Mouse (Mus musculus) midbrain, postnatal 0 days (tissue): ENCODE measurements around the gene Tspan4. TPM values are rescaled to one million over a fixed set of nuclear protein-coding genes. Genes with fewer than 3 reads are reported as not detected.
A peak's percentile ranks its signal among the peaks of the same experiment; 100 is the strongest.

Source experiments
- ATAC-seq: fragments of 200-750 bp; cut with Nextera tagmentation; 2 replicates; pipeline ENCODE4 v1.8.0; 2017; ENCODE audit warnings: moderate number of reproducible peaks, mild to moderate bottlenecking, moderate TSS enrichment, moderate library complexity; ENCODE audit not compliant: low FRiP score
- DNase-seq: peaks from one replicate; pipeline ENCODE4 v3.0.0-alpha.2; 2015; ENCODE audit warnings: low spot score
- H3K27ac ChIP-seq: fragments of 300-500 bp; sonication (generic); 2 replicates; pipeline ENCODE4 v1.5.1; 2014; ENCODE audit warnings: low read depth, mild to moderate bottlenecking, low read length, mixed read lengths
- H3K27me3 ChIP-seq: fragments of 300-500 bp; sonication (generic); 2 replicates; pipeline ENCODE4 v1.6.1; 2014; ENCODE audit warnings: low read length, control low read depth, mixed read lengths; ENCODE audit not compliant: insufficient read depth
- H3K36me3 ChIP-seq: fragments of 300-500 bp; sonication (generic); 2 replicates; pipeline ENCODE4 v1.6.1; 2014; ENCODE audit warnings: low read length, control low read depth, mixed read lengths; ENCODE audit not compliant: insufficient read depth
- H3K4me1 ChIP-seq: fragments of 300-500 bp; sonication (generic); 2 replicates; pipeline ENCODE4 v1.6.1; 2014; ENCODE audit warnings: mild to moderate bottlenecking, control low read depth, antibody characterized with exemption, low read length, mixed read lengths; ENCODE audit not compliant: insufficient read depth
- H3K4me2 ChIP-seq: fragments of 300-500 bp; sonication (generic); 2 replicates; pipeline ENCODE4 v1.6.1; 2014; ENCODE audit warnings: low read depth, mild to moderate bottlenecking, low read length, mixed read lengths; ENCODE audit not compliant: poor library complexity, severe bottlenecking
- H3K4me3 ChIP-seq: fragments of 300-500 bp; sonication (generic); 2 replicates; pipeline ENCODE4 v1.5.1; 2014; ENCODE audit warnings: low read depth, mild to moderate bottlenecking, low read length, moderate library complexity
- H3K9ac ChIP-seq: fragments of 300-500 bp; sonication (generic); replicated peaks from 2 replicates; pipeline ENCODE4 v1.6.1; 2014; ENCODE audit warnings: mild to moderate bottlenecking, low read length, moderate library complexity, mixed read lengths; ENCODE audit not compliant: poor library complexity, severe bottlenecking
- H3K9me3 ChIP-seq: fragments of 300-500 bp; sonication (generic); 2 replicates; pipeline ENCODE4 v1.6.1; 2016; ENCODE audit warnings: low read length, control low read depth
- CTCF ChIP-seq: IDR thresholded peaks from 2 replicates; pipeline ENCODE4 v1.5.1; 2016; ENCODE audit warnings: antibody characterized with exemption, mild to moderate bottlenecking
- WGBS: fragments of 180-500 bp; shearing (Covaris S2); extraction: QIAGEN DNeasy Blood & Tissue Kit; methylation state at CpG from one replicate; pipeline ENCODE4 v1.1.7; 2014; 5-methylcytosine and 5-hydroxymethylcytosine counted together
- polyA plus RNA-seq: library from polyadenylated mRNA; unstranded; fragments of >200 nt; fragmentation: Nextera tagmentation; extraction: Ambion mirVana; gene quantifications from 2 replicates; pipeline ENCODE4 v1.2.1, GENCODE M21; 2015
- total RNA-seq: library from RNA; depleted of rRNA; stranded (reverse); fragments of >200 nt; gene quantifications from 2 replicates; pipeline ENCODE4 v1.2.3, GENCODE M21; 2014

The Tspan4 gene
- total and polyA plus RNA-seq, 2 experiments from 2014 or later = 68.1 to 94.8 TPM

DNA sequence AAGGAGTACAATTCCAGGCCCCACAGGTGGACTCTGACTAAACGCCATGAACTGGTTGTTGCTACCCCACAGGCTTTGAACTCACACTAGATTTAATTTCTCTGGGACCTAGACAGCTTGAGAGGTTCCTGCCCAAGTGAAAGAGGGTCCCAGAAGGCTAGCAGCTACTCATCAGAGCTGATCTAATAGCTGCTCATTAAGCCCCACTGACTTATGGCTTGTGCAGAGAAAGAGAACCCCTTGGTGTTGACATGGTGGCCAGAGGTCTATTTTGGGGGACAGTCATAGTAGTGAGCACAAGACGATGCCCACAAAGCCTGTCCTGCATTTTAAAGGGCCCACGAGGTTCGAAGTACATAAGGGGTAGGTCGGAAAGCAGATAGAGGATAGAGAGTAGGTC lies 880 bp upstream of the Tspan4 start:
- ATAC-seq = no peak
- DNase-seq = no peak
- Histone ChIP-seq H3K9ac (peak overlapping the region; percentile 87), H3K4me1 (peaks cover 11% of the 10 kb centered on the region), H3K27ac (no peak overlapping the region), H3K4me3 (peak overlapping the region; percentile 74), H3K27me3 (peaks cover 12% of the 10 kb centered on the region), H3K9me3 (no peaks in the 10 kb centered on the region), H3K4me2 (peak overlapping the region; percentile 93), H3K36me3 (peaks cover 22% of the 10 kb centered on the region)
- 12% methylated on average over 5 of the region's 5 CpGs for WGBS
- no peak for TF ChIP-seq CTCF

DNA sequence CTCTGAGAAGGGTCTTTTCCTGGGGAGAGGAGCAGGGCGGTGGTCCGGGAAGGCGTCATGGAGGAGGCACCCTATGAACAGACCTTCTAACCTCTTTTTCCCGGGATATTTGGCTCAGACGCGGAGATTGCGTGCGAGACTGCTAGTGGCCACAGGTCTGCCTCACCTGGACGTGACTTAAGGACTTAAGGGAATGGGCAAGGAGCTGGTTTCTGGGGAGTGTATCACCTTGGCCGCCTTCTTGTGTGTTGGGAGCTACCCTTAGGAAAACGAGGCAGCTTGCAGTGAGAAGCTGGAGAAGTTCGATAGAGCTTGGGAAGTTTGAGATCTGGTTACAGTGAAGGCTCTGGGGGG lies 742 bp downstream of the Tspan4 start:
- no peaks in the 10 kb centered on the region for H3K9me3 ChIP-seq
- H3K36me3 ChIP-seq = peaks cover 13% of the 10 kb centered on the region
- peak overlapping the region; percentile 74 for H3K4me3 ChIP-seq
- ATAC-seq (no peak), DNase-seq (no peak)
- no peak for TF ChIP-seq CTCF
- peaks cover 10% of the 10 kb centered on the region for H3K4me1 ChIP-seq
- 2% methylated on average over 12 of the region's 12 CpGs for WGBS
- peak overlapping the region; percentile 93 for H3K4me2 ChIP-seq
- peak overlapping the region; percentile 87 for H3K9ac ChIP-seq
- 0 out of 2 replicates have a peak overlapping the region, but pooled peaks have one; percentile 9 for H3K27ac ChIP-seq
- peaks cover 12% of the 10 kb centered on the region for H3K27me3 ChIP-seq

- peak; percentile 27; the same call in 1 of the 2 replicates for TF ChIP-seq CTCF
- Histone ChIP-seq H3K4me2 (peak overlapping the region; percentile 93), H3K36me3 (peaks cover 7% of the 10 kb centered on the region), H3K4me3 (peak overlapping the region; percentile 74; the same call in 1 of the 2 replicates), H3K9me3 (no peaks in the 10 kb centered on the region), H3K27me3 (peaks cover 12% of the 10 kb centered on the region), H3K27ac (0 out of 2 replicates have a peak overlapping the region, but pooled peaks have one; percentile 9), H3K9ac (no peak overlapping the region), H3K4me1 (peaks cover 10% of the 10 kb centered on the region)
- DNase-seq (no peak), ATAC-seq (0 out of 2 replicates have a peak, but pooled peaks have one; percentile 11)
- WGBS = 3% methylated on average over 11 of the region's 17 CpGs
These were observed 1.4 kb downstream of the Tspan4 start for GRCm38 (mm10) chr7:141476226-141476980.

- ATAC-seq = no peak
- Histone ChIP-seq H3K9ac (no peak overlapping the region), H3K4me3 (no peak overlapping the region), H3K27me3 (peaks cover 12% of the 10 kb centered on the region), H3K27ac (no peak overlapping the region), H3K4me1 (peaks cover 10% of the 10 kb centered on the region), H3K4me2 (peak overlapping the region; percentile 93; the same call in 1 of the 2 replicates), H3K36me3 (peaks cover 5% of the 10 kb centered on the region), H3K9me3 (no peaks in the 10 kb centered on the region)
- DNase-seq = no peak
- 18% methylated on average over 7 of the region's 7 CpGs for WGBS
- TF ChIP-seq CTCF = peak; percentile 19
These were observed 1.9 kb downstream of the Tspan4 start for GRCm38 (mm10) chr7:141476981-141477370.

- no peak for DNase-seq
- Histone ChIP-seq H3K4me1 (peaks cover 10% of the 10 kb centered on the region), H3K9me3 (no peaks in the 10 kb centered on the region)
These were observed 2.7 kb downstream of the Tspan4 start for GRCm38 (mm10) chr7:141477578-141478269.

DNA sequence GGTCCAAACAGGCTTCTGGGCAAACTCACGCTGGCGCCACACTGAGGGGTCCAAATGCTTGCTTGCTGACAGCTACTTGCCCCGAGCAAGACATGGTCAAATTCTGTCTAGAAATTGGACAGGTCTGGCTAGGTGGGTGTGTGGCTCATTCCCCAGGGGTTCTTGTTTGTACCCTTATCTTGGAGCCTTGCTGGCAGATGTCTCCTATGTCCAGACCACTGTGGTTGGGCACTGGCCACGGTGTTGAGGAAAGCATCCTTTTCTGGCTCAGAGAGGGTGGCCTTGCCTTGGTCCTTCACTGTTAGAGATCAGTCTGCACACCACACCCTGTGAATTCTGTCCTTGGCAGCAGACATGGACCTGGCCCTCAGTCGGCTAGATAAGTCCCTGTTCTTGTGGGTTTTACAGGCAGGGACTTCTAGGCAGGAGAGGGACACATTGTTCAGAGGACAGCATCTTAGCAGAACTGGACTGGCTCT lies 3.3 kb downstream of the Tspan4 start:
- Histone ChIP-seq H3K27ac (no peak overlapping the region), H3K4me3 (no peak overlapping the region), H3K9me3 (no peaks in the 10 kb centered on the region), H3K4me1 (peaks cover 16% of the 10 kb centered on the region), H3K4me2 (no peak overlapping the region), H3K9ac (no peak overlapping the region), H3K27me3 (peaks cover 12% of the 10 kb centered on the region), H3K36me3 (no peaks in the 10 kb centered on the region)
- WGBS = 70% methylated on average over 5 of the region's 5 CpGs
- no peak for TF ChIP-seq CTCF
- ATAC-seq (no peak), DNase-seq (no peak)

More at GRCm38 (mm10) chr7:141477578-141478269, 2.7 kb downstream of the Tspan4 start:
- Histone ChIP-seq H3K27me3 (peaks cover 12% of the 10 kb centered on the region), H3K4me2 (no peak overlapping the region), H3K9ac (no peak overlapping the region), H3K4me3 (no peak overlapping the region), H3K36me3 (peaks cover 1% of the 10 kb centered on the region), H3K27ac (no peak overlapping the region)
- ATAC-seq = no peak
- WGBS = 75% methylated on average over 4 of the region's 4 CpGs
- no peak for TF ChIP-seq CTCF
